Mouse (Mus musculus) forebrain, embryonic 10.5 days (tissue): ENCODE measurements around the gene Uaca. TPM values are rescaled to one million over a fixed set of nuclear protein-coding genes. Genes with fewer than 3 reads are reported as not detected.

ENCODE experiments used
- DNase-seq: peaks from one replicate; pipeline ENCODE4 v3.0.0-alpha.2; 2017; ENCODE audit warnings: low spot score; ENCODE audit errors: extremely low spot score
- H3K27ac ChIP-seq: fragments of 300-500 bp; sonication (generic); 2 replicates; pipeline ENCODE4 v1.5.1; 2016; ENCODE audit warnings: mild to moderate bottlenecking
- H3K27me3 ChIP-seq: fragments of 300-500 bp; sonication (generic); 2 replicates; pipeline ENCODE4 v1.6.1; 2016; ENCODE audit warnings: mild to moderate bottlenecking; ENCODE audit not compliant: poor library complexity, severe bottlenecking
- H3K36me3 ChIP-seq: fragments of 300-500 bp; sonication (generic); replicated peaks from 2 replicates; pipeline ENCODE4 v1.6.1; 2016; ENCODE audit warnings: mild to moderate bottlenecking, moderate library complexity
- H3K4me1 ChIP-seq: fragments of 300-500 bp; sonication (generic); 2 replicates; pipeline ENCODE4 v1.6.1; 2016
- H3K4me3 ChIP-seq: fragments of 300-500 bp; sonication (generic); 2 replicates; pipeline ENCODE4 v1.5.1; 2016; ENCODE audit warnings: mild to moderate bottlenecking, moderate library complexity
- H3K9me3 ChIP-seq: fragments of 300-500 bp; sonication (generic); 2 replicates; pipeline ENCODE4 v1.6.1; 2016; ENCODE audit warnings: mild to moderate bottlenecking, moderate library complexity
- WGBS: fragments of 180-500 bp; shearing (Covaris S2); methylation state at CpG from one replicate; pipeline ENCODE4 v1.1.7; 2016; 5-methylcytosine and 5-hydroxymethylcytosine counted together
- polyA plus RNA-seq: library from polyadenylated mRNA; unstranded; fragments of >200 nt; fragmentation: Nextera tagmentation; extraction: Ambion mirVana; gene quantifications from 2 replicates; pipeline ENCODE4 v1.2.1, GENCODE M21; 2016

Uaca gene
- polyA plus RNA-seq, 1 experiment from 2014 or later: 33.1 TPM

GRCm38 (mm10) chr9:60854196-60854595 is 59.9 kb downstream of the Uaca start:
- no peaks in the 10 kb centered on the region for H3K9me3 ChIP-seq
- H3K36me3 ChIP-seq: peaks cover 18% of the 10 kb centered on the region
- WGBS: 96% methylated on average over 11 of the region's 11 CpGs
- peaks cover 20% of the 10 kb centered on the region for H3K4me1 ChIP-seq
- no peak overlapping the region for H3K4me3 ChIP-seq
- DNase-seq: no peak
- H3K27ac ChIP-seq: no peak overlapping the region
- no peaks in the 10 kb centered on the region for H3K27me3 ChIP-seq

- DNase-seq: peak; percentile 41
- H3K4me3 ChIP-seq: no peak overlapping the region
- WGBS: 25% methylated on average over 5 of the region's 5 CpGs
- no peaks in the 10 kb centered on the region for H3K27me3 ChIP-seq
- H3K36me3 ChIP-seq: peaks cover 37% of the 10 kb centered on the region
- H3K4me1 ChIP-seq: peaks cover 15% of the 10 kb centered on the region
- no peaks in the 10 kb centered on the region for H3K9me3 ChIP-seq
- H3K27ac ChIP-seq: no peak overlapping the region
Observed at GRCm38 (mm10) chr9:60857833-60858232, 63.5 kb downstream of the Uaca start.

GRCm38 (mm10) chr9:60858306-60858960 is 64.1 kb downstream of the Uaca start:
- Histone ChIP-seq H3K36me3 (peaks cover 42% of the 10 kb centered on the region), H3K27ac (no peak overlapping the region), H3K4me3 (peak overlapping the region; percentile 1; the same call in 1 of the 2 replicates), H3K9me3 (no peaks in the 10 kb centered on the region), H3K4me1 (peaks cover 15% of the 10 kb centered on the region), H3K27me3 (no peaks in the 10 kb centered on the region)
- DNase-seq: peak; percentile 26
- 36% methylated on average over 11 of the region's 11 CpGs for WGBS

GRCm38 (mm10) chr9:60859031-60859430 is 64.7 kb downstream of the Uaca start:
- Histone ChIP-seq H3K4me3 (no peak overlapping the region), H3K4me1 (peaks cover 15% of the 10 kb centered on the region), H3K9me3 (no peaks in the 10 kb centered on the region), H3K36me3 (peaks cover 46% of the 10 kb centered on the region), H3K27me3 (no peaks in the 10 kb centered on the region), H3K27ac (no peak overlapping the region)
- DNase-seq: no peak
- 76% methylated on average over 9 of the region's 9 CpGs for WGBS

GRCm38 (mm10) chr9:60861030-60861429 is 66.7 kb downstream of the Uaca start:
- no peaks in the 10 kb centered on the region for H3K9me3 ChIP-seq
- peaks cover 49% of the 10 kb centered on the region for H3K36me3 ChIP-seq
- H3K27me3 ChIP-seq: no peaks in the 10 kb centered on the region
- DNase-seq: no peak
- peaks cover 22% of the 10 kb centered on the region for H3K4me1 ChIP-seq
- H3K4me3 ChIP-seq: no peak overlapping the region
- H3K27ac ChIP-seq: no peak overlapping the region
- 91% methylated on average over 5 of the region's 5 CpGs for WGBS

GRCm38 (mm10) chr9:60864664-60865063 is 70.3 kb downstream of the Uaca start:
- no peak overlapping the region for H3K4me3 ChIP-seq
- H3K27ac ChIP-seq: no peak overlapping the region
- 95% methylated on average over 9 of the region's 9 CpGs for WGBS
- H3K36me3 ChIP-seq: peaks cover 52% of the 10 kb centered on the region
- no peaks in the 10 kb centered on the region for H3K27me3 ChIP-seq
- H3K4me1 ChIP-seq: peaks cover 11% of the 10 kb centered on the region
- no peak for DNase-seq
- H3K9me3 ChIP-seq: no peaks in the 10 kb centered on the region

- no peak for DNase-seq
- H3K4me3 ChIP-seq: no peak overlapping the region
- peaks cover 22% of the 10 kb centered on the region for H3K4me1 ChIP-seq
- WGBS: 21% methylated on average over 4 of the region's 4 CpGs
- no peaks in the 10 kb centered on the region for H3K27me3 ChIP-seq
- peaks cover 52% of the 10 kb centered on the region for H3K36me3 ChIP-seq
- H3K27ac ChIP-seq: 0 out of 2 replicates have a peak overlapping the region, but pooled peaks have one; percentile 1
- no peaks in the 10 kb centered on the region for H3K9me3 ChIP-seq
Observed at GRCm38 (mm10) chr9:60865866-60866265, 71.5 kb downstream of the Uaca start.

GRCm38 (mm10) chr9:60870451-60870850 is 76.1 kb downstream of the Uaca start:
- DNase-seq: no peak
- Histone ChIP-seq H3K27ac (no peak overlapping the region), H3K4me1 (peaks cover 22% of the 10 kb centered on the region), H3K36me3 (peaks cover 59% of the 10 kb centered on the region), H3K27me3 (no peaks in the 10 kb centered on the region), H3K9me3 (no peaks in the 10 kb centered on the region), H3K4me3 (no peak overlapping the region)
- WGBS: 90% methylated on average over 18 of the region's 18 CpGs

- H3K4me1 ChIP-seq: peaks cover 16% of the 10 kb centered on the region
- no peak overlapping the region for H3K4me3 ChIP-seq
- H3K27ac ChIP-seq: no peak overlapping the region
- DNase-seq: no peak
- no peaks in the 10 kb centered on the region for H3K27me3 ChIP-seq
- H3K36me3 ChIP-seq: peaks cover 61% of the 10 kb centered on the region
- WGBS: 95% methylated on average over 28 of the region's 28 CpGs
- H3K9me3 ChIP-seq: no peaks in the 10 kb centered on the region
Observed at GRCm38 (mm10) chr9:60870919-60871503, 76.7 kb downstream of the Uaca start.

- H3K9me3 ChIP-seq: no peaks in the 10 kb centered on the region
- peaks cover 21% of the 10 kb centered on the region for H3K4me1 ChIP-seq
- DNase-seq: no peak
- peaks cover 71% of the 10 kb centered on the region for H3K36me3 ChIP-seq
- no peak overlapping the region for H3K27ac ChIP-seq
- H3K4me3 ChIP-seq: no peak overlapping the region
- no peaks in the 10 kb centered on the region for H3K27me3 ChIP-seq
- WGBS: 85% methylated on average over 13 of the region's 13 CpGs
Observed at GRCm38 (mm10) chr9:60873257-60874054, 79.1 kb downstream of the Uaca start.

GRCm38 (mm10) chr9:60874055-60874392 is 79.7 kb downstream of the Uaca start:
- Histone ChIP-seq H3K27me3 (no peaks in the 10 kb centered on the region), H3K36me3 (peaks cover 74% of the 10 kb centered on the region), H3K9me3 (no peaks in the 10 kb centered on the region), H3K4me3 (no peak overlapping the region), H3K4me1 (peaks cover 22% of the 10 kb centered on the region), H3K27ac (no peak overlapping the region)
- no peak for DNase-seq
- WGBS: 95% methylated on average over 8 of the region's 8 CpGs

GRCm38 (mm10) chr9:60876085-60876484 is 81.7 kb downstream of the Uaca start:
- peaks cover 8% of the 10 kb centered on the region; the same call in 1 of the 2 replicates for H3K4me1 ChIP-seq
- H3K36me3 ChIP-seq: peaks cover 68% of the 10 kb centered on the region
- H3K4me3 ChIP-seq: no peak overlapping the region
- no peak for DNase-seq
- 94% methylated on average over 9 of the region's 9 CpGs for WGBS
- no peak overlapping the region for H3K27ac ChIP-seq
- H3K9me3 ChIP-seq: no peaks in the 10 kb centered on the region
- no peaks in the 10 kb centered on the region for H3K27me3 ChIP-seq

GRCm38 (mm10) chr9:60876531-60876930 is 82.2 kb downstream of the Uaca start:
- Histone ChIP-seq H3K4me3 (no peak overlapping the region), H3K27me3 (no peaks in the 10 kb centered on the region), H3K4me1 (peaks cover 8% of the 10 kb centered on the region; the same call in 1 of the 2 replicates), H3K36me3 (peaks cover 64% of the 10 kb centered on the region), H3K9me3 (no peaks in the 10 kb centered on the region), H3K27ac (no peak overlapping the region)
- 93% methylated on average over 8 of the region's 8 CpGs for WGBS
- DNase-seq: no peak
